ENCODE assay signal across 14 mouse cellular contexts in the genomic region with DNA sequence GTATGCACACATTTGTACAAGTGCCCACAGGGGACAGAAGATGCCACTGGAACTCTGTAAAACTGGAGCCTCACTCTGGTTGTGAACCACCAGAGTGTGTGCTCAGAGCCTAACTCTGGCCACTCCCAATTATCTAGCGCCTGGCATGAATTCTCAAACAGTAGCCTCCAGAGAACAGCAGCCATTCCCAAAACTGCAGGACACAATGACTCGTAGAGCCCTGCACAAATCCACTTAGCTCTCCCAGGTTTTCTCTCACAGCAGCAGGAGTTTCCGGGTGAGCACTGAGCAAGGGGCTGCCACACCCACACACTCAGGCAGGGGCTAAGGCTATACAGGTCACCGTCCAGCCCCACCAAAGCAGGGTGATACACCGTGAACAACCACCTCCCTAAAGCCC. TPM values are rescaled to one million over a fixed set of nuclear protein-coding genes. Genes with fewer than 3 reads are reported as not detected.
DNase-seq lines count a peak whose midpoint lies in the region; ATAC-seq and TF ChIP-seq lines count a peak whose summit lies in the region.
"Had no signal": no experiment of that assay in that cellular context is flagged by ENCODE, and none has a peak within 500 bp of the region (broad histone marks: within the 10 kb centered on the region; RNA-seq: fewer than 3 reads in every experiment).

No protein-coding gene starts in this region.

- no peak for TF ChIP-seq POLR2A in myocyte (IDR thresholded peaks at IDR 0.05; ENCODE audit: insufficient read length, low read depth)

- H3K9me3 ChIP-seq in heart, postnatal 0 days (replicated peaks; ENCODE audit: control insufficient read depth, low read length) = no peaks in the 10 kb centered on the region
- H3K9me3 ChIP-seq in neural tube, embryonic 15.5 days (replicated peaks) = no peaks in the 10 kb centered on the region
- no peaks in the 10 kb centered on the region for H3K9me3 ChIP-seq in embryonic facial prominence, embryonic 14.5 days (ENCODE audit: control insufficient read depth, low read length)
- H3K9me3 ChIP-seq: forebrain, embryonic 12.5 days; liver, embryonic 13.5 days; midbrain, embryonic 12.5 days had no signal

- H3K27ac ChIP-seq in heart, postnatal 0 days (ENCODE audit: low read depth) = no peak overlapping the region; the same call in 1 of the 2 replicates
- peak overlapping the region; percentile 19; the same call in 1 of the 2 replicates for H3K27ac ChIP-seq in neural tube, embryonic 15.5 days (replicated peaks)
- H3K27ac ChIP-seq in embryonic facial prominence, embryonic 14.5 days (replicated peaks; ENCODE audit: low read depth, low read length) = peak overlapping the region; percentile 16; the same call in 1 of the 2 replicates
- H3K27ac ChIP-seq: forebrain, embryonic 12.5 days; liver, embryonic 13.5 days; midbrain, embryonic 12.5 days had no signal

- peaks cover 15% of the 10 kb centered on the region for H3K79me2 ChIP-seq in myocyte (ENCODE audit: control insufficient read depth, insufficient read depth)

- peaks cover 28% of the 10 kb centered on the region for H3K4me1 ChIP-seq in heart, postnatal 0 days (ENCODE audit: control insufficient read depth, insufficient read depth)
- H3K4me1 ChIP-seq in neural tube, embryonic 15.5 days = peaks cover 68% of the 10 kb centered on the region
- H3K4me1 ChIP-seq in embryonic facial prominence, embryonic 14.5 days (ENCODE audit: control insufficient read depth, insufficient read depth, low read length) = peaks cover 74% of the 10 kb centered on the region

- no peak overlapping the region for H3ac ChIP-seq in myocyte (ENCODE audit: control insufficient read depth, insufficient read length)

- no peaks in the 10 kb centered on the region for H3K36me3 ChIP-seq in heart, postnatal 0 days (replicated peaks; ENCODE audit: control insufficient read depth, insufficient read depth, low read length)
- no peaks in the 10 kb centered on the region for H3K36me3 ChIP-seq in neural tube, embryonic 15.5 days
- no peaks in the 10 kb centered on the region for H3K36me3 ChIP-seq in embryonic facial prominence, embryonic 14.5 days (ENCODE audit: control insufficient read depth, insufficient read depth, low read length)
- H3K36me3 ChIP-seq in myocyte (ENCODE audit: control insufficient read depth, insufficient read depth) = no peaks in the 10 kb centered on the region
- H3K36me3 ChIP-seq: forebrain, embryonic 12.5 days; liver, embryonic 13.5 days; midbrain, embryonic 12.5 days had no signal

- DNase-seq in heart, postnatal 0 days (ENCODE audit: low spot score) = no peak
- DNase-seq in heart, adult 8-10 months (ENCODE audit: low spot score) = no peak
- DNase-seq in neural tube, embryonic 10.5 days (ENCODE audit: extremely low spot score, low spot score) = no peak
- DNase-seq in embryonic facial prominence, embryonic 14.5 days (ENCODE audit: low spot score) = no peak
- no peak for DNase-seq in gastrocnemius, postnatal 4 days (ENCODE audit: low spot score in 2 of 2)
- DNase-seq: cerebellum, adult 9-10 months; embryo, embryonic 11 days; gastrocnemius, postnatal 14 days; liver, embryonic 13.5 days; thymus, postnatal 25 days had no signal

- H3K4me3 ChIP-seq in heart, postnatal 0 days (ENCODE audit: low read depth, low read length) = no peak overlapping the region
- H3K4me3 ChIP-seq in neural tube, embryonic 15.5 days (replicated peaks) = no peak overlapping the region
- no peak overlapping the region for H3K4me3 ChIP-seq in embryonic facial prominence, embryonic 14.5 days (ENCODE audit: low read depth, low read length)
- no peak overlapping the region for H3K4me3 ChIP-seq in myocyte
- H3K4me3 ChIP-seq: forebrain, embryonic 12.5 days; liver, embryonic 13.5 days; midbrain, embryonic 12.5 days had no signal

- H3K9ac ChIP-seq in heart, postnatal 0 days (replicated peaks; ENCODE audit: low read depth, low read length) = no peak overlapping the region
- no peak overlapping the region for H3K9ac ChIP-seq in neural tube, embryonic 15.5 days (replicated peaks)
- no peak overlapping the region for H3K9ac ChIP-seq in embryonic facial prominence, embryonic 14.5 days (ENCODE audit: low read depth, low read length)
- H3K9ac ChIP-seq: forebrain, embryonic 12.5 days; liver, embryonic 13.5 days; midbrain, embryonic 12.5 days had no signal

- no peaks in the 10 kb centered on the region for H3K27me3 ChIP-seq in heart, postnatal 0 days (ENCODE audit: control insufficient read depth, insufficient read depth, low read length)
- no peaks in the 10 kb centered on the region for H3K27me3 ChIP-seq in neural tube, embryonic 15.5 days (replicated peaks)
- no peaks in the 10 kb centered on the region for H3K27me3 ChIP-seq in embryonic facial prominence, embryonic 14.5 days (replicated peaks; ENCODE audit: control insufficient read depth, insufficient read depth, low read length)
- no peaks in the 10 kb centered on the region for H3K27me3 ChIP-seq in myocyte (ENCODE audit: control insufficient read depth, insufficient read depth, insufficient read length)
- H3K27me3 ChIP-seq: forebrain, embryonic 12.5 days; midbrain, embryonic 12.5 days had no signal

- no peak overlapping the region for H3K4me2 ChIP-seq in heart, postnatal 0 days (ENCODE audit: low read depth, low read length)
- no peak overlapping the region for H3K4me2 ChIP-seq in neural tube, embryonic 15.5 days
- H3K4me2 ChIP-seq in embryonic facial prominence, embryonic 14.5 days (ENCODE audit: low read depth, low read length) = no peak overlapping the region; the same call in 1 of the 2 replicates
- peak overlapping the region; percentile 71 for H3K4me2 ChIP-seq in myocyte (ENCODE audit: low read depth)
- H3K4me2 ChIP-seq: forebrain, embryonic 12.5 days; liver, embryonic 13.5 days; midbrain, embryonic 12.5 days had no signal

- 0 out of 2 replicates have a peak, but pooled peaks have one; percentile 14 for ATAC-seq in heart, postnatal 0 days (ENCODE audit: insufficient read depth, low read depth)
- ATAC-seq in neural tube, embryonic 15.5 days (ENCODE audit: low FRiP score) = no peak; the same call in 1 of the 2 replicates
- ATAC-seq in embryonic facial prominence, embryonic 14.5 days (ENCODE audit: low read depth) = no peak

- whole genome bisulfite sequencing in heart, postnatal 0 days = 44% methylated on average over 5 of the region's 5 CpGs
- WGBS in neural tube, embryonic 15.5 days = 47% methylated on average over 5 of the region's 5 CpGs
- 45% methylated on average over 5 of the region's 5 CpGs for WGBS in embryonic facial prominence, embryonic 14.5 days

- no peak for TF ChIP-seq CTCF in heart, postnatal 0 days (IDR thresholded peaks at IDR 0.05; ENCODE audit: low read depth)

- no peak for TF ChIP-seq EP300 in heart, postnatal 0 days (IDR thresholded peaks at IDR 0.05; ENCODE audit: low read depth)

TF ChIP-seq in myocyte, 11 proteins besides CTCF, POLR2A, EP300 and RAD21:
- no peak for TF ChIP-seq USF1 (IDR thresholded peaks at IDR 0.05; ENCODE audit: low read depth)
- no peak for TF ChIP-seq POLR2AphosphoS2 (IDR thresholded peaks at IDR 0.05; ENCODE audit: insufficient read length, low read depth)
- no peak for TF ChIP-seq TCF3 (IDR thresholded peaks at IDR 0.05; ENCODE audit: insufficient read length, low read depth)
- TF ChIP-seq MYOG (IDR thresholded peaks at IDR 0.05; ENCODE audit: control insufficient read depth in 1 of 3, insufficient read depth in 1 of 3, insufficient read length in 2 of 3, low read depth in 2 of 3) = no peak
- no peak for TF ChIP-seq CEBPB (IDR thresholded peaks at IDR 0.05; ENCODE audit: insufficient read depth, poor library complexity, severe bottlenecking)
- no peak for TF ChIP-seq E2F4 (IDR thresholded peaks at IDR 0.05; ENCODE audit: insufficient read depth)
- no peak for TF ChIP-seq SRF (IDR thresholded peaks at IDR 0.05; ENCODE audit: control insufficient read depth, insufficient read length, low read depth)
- no peak for TF ChIP-seq TCF12 (IDR thresholded peaks at IDR 0.05; ENCODE audit: insufficient read depth, poor library complexity, severe bottlenecking)
- no peak for TF ChIP-seq REST (IDR thresholded peaks at IDR 0.05; ENCODE audit: insufficient read depth, insufficient read length)
- no peak for TF ChIP-seq MYOD1 (IDR thresholded peaks at IDR 0.05; ENCODE audit: control insufficient read depth in 1 of 3, insufficient read length in 2 of 3, low read depth in 2 of 3)
- no peak for TF ChIP-seq MAX (IDR thresholded peaks at IDR 0.05; ENCODE audit: low read depth)

RNA-seq across cellular contexts. Expression of gene Dlg5, which starts 32.9 kb away (rescaled TPM):
- 12.3 and 29.2 TPM in 2 replicates for total RNA-seq in heart, postnatal 0 days (2014; rRNA removed; ENCODE audit: low replicate concordance)
- polyA plus RNA-seq in heart, postnatal 0 days (2015; fragmentation: Nextera tagmentation; extraction: Ambion mirVana) = 2.6 TPM in 2 replicates
- 10 to 100 TPM in 2 of 4 experiments, 1 to 10 TPM in 2; 9.0 to 12.7 (median 9.8) TPM for total RNA-seq in heart, adult 8-10 months (2022)
- polyA plus RNA-seq in neural tube, embryonic 15.5 days (2015; fragmentation: Nextera tagmentation; extraction: Ambion mirVana) = 17.5 and 19.9 TPM in 2 replicates
- 24.7 and 30.3 TPM in 2 replicates for polyA plus RNA-seq in embryonic facial prominence, embryonic 14.5 days (2014; fragmentation: Nextera tagmentation; extraction: Ambion mirVana)
- 16.5 TPM for polyA plus RNA-seq in myocyte (2012; fragmentation: generic; extraction: Trizol)
- total RNA-seq in gastrocnemius, postnatal 4 days (2021) = 10 to 100 TPM; 27.4 to 28.8 TPM
